Mouse (Mus musculus): Measurements from ENCODE around the gene Bbc3.

DNA sequence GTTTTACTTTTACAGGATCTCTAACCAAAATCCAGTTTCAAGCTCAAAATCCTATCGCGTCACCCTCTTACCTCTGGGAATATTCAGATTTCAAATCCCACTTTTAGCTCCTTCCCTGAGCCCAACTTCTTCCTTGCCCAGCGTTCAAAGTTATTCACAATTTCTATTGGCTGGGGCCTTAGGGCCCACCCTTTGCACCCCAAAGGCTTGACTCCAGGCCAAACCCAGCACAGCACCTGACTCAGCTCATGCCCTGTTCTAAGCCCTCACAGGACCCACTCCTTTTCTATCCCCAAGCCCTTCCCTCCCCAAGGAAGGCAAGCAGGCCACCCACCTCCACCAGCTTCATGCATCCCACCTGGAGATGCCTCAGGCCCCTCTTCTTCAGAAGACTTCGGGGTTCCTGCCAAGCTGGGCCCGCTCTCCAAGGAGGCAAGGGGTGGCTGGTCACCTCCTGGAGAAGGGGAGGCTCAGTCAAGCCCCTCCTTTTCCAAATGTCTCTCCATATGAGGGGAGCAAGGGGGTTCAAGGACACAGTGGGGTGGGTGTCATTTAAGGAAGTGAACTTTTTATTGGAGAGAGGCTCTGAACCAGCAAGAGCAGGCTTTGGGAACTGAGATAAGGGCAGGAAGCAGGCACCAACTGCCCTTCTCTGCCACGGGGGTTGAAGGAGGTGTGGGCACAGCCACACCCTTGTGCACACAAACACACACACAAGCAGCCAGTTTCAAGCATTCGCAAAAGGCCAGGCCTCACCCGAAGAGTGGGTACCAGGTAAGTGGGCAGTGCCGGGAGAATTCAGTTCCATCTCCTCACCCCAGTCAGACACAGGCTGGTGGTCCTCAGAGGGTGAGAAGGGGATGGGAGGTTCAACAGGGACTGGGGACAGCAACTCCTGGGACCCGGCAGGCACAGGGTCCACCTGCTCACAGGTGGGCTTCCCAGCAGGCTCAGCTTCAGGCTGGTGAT, 33.0 kb upstream of the Bbc3 start:
- TF ChIP-seq MAFK (IDR thresholded peaks at IDR 0.05; ENCODE audit: insufficient read depth, low read depth, low read length) (no peak), CHD2 (IDR thresholded peaks at IDR 0.05; ENCODE audit: low read depth, low read length) (no peak), HCFC1 (IDR thresholded peaks at IDR 0.05; ENCODE audit: borderline replicate concordance, insufficient read depth, low read length) (no peak)

Data from ES-E14 (cell line).